Mouse (Mus musculus) bone marrow macrophage, adult 2 months (primary cell): Measurements from ENCODE around the gene Gm45062.

Experiments
- CTCF ChIP-seq: IDR thresholded peaks from 2 replicates; pipeline ENCODE4 v1.5.1; 2012; ENCODE audit warnings: low read depth, mild to moderate bottlenecking, low read length, moderate library complexity
- POLR2A ChIP-seq: IDR thresholded peaks from 2 replicates; pipeline ENCODE4 v1.6.1; 2012; ENCODE audit warnings: mild to moderate bottlenecking, low read depth, low read length, borderline replicate concordance

- TF ChIP-seq CTCF (no peak), POLR2A (no peak)
These were observed 182.6 kb downstream of the Gm45062 start for GRCm38 (mm10) chr6:8441814-8442213.
